Mouse (Mus musculus) brain, adult 2 months (tissue): ENCODE data around the gene Mrpl48.

ENCODE experiments used
- DNase-seq: peaks from one replicate; pipeline ENCODE4 v3.0.0; 2011; ENCODE audit warnings: low read depth, low spot score

Gene Mrpl48

GRCm38 (mm10) chr7:100608130-100608741 lies at the start of gene Mrpl48:
Gene Mrpl48, minus strand, starts transcription at chr7:100608301.
- DNase-seq, result peak; percentile 77

- peak; percentile 88 for DNase-seq
Measured at GRCm38 (mm10) chr7:100656739-100657138, 48.6 kb upstream of the Mrpl48 start.

GRCm38 (mm10) chr7:100654441-100654840 lies 46.3 kb upstream of the Mrpl48 start:
- no peak for DNase-seq

GRCm38 (mm10) chr7:100653480-100654266 lies 45.6 kb upstream of the Mrpl48 start:
- DNase-seq, result peak; percentile 93

GRCm38 (mm10) chr7:100651011-100651410 lies 42.9 kb upstream of the Mrpl48 start:
- peak; percentile 41 for DNase-seq

GRCm38 (mm10) chr7:100650421-100650820 lies 42.3 kb upstream of the Mrpl48 start:
- DNase-seq, result no peak

- no peak for DNase-seq
Measured at GRCm38 (mm10) chr7:100649826-100650225, 41.7 kb upstream of the Mrpl48 start.

GRCm38 (mm10) chr7:100649095-100649494 lies 41.0 kb upstream of the Mrpl48 start:
- DNase-seq, result no peak

GRCm38 (mm10) chr7:100645147-100645546 lies 37.0 kb upstream of the Mrpl48 start:
- peak; percentile 82 for DNase-seq

GRCm38 (mm10) chr7:100642413-100642812 lies 34.3 kb upstream of the Mrpl48 start:
- no peak for DNase-seq

- peak; percentile 77 for DNase-seq
Measured at GRCm38 (mm10) chr7:100637657-100638056, 29.6 kb upstream of the Mrpl48 start.

GRCm38 (mm10) chr7:100624538-100624937 lies 16.4 kb upstream of the Mrpl48 start:
- DNase-seq, result no peak

- no peak for DNase-seq
Measured at GRCm38 (mm10) chr7:100622277-100622676, 14.2 kb upstream of the Mrpl48 start.

GRCm38 (mm10) chr7:100616121-100616857 lies 8.2 kb upstream of the Mrpl48 start:
- DNase-seq, result no peak

- DNase-seq, result no peak
Measured at GRCm38 (mm10) chr7:100608910-100609309, 809 bp upstream of the Mrpl48 start.

- DNase-seq, result peak; percentile 100
Measured at GRCm38 (mm10) chr7:100607214-100608129, 629 bp downstream of the Mrpl48 start, which contains the start of gene Rab6a. Gene Rab6a, plus strand, starts transcription at chr7:100607410.

GRCm38 (mm10) chr7:100600211-100600610 lies 7.9 kb downstream of the Mrpl48 start:
- peak; percentile 84 for DNase-seq

GRCm38 (mm10) chr7:100593349-100593748 lies 14.8 kb downstream of the Mrpl48 start:
- DNase-seq, result no peak

- DNase-seq, result no peak
Measured at GRCm38 (mm10) chr7:100591522-100591852, 16.6 kb downstream of the Mrpl48 start.

- peak; percentile 94 for DNase-seq
Measured at GRCm38 (mm10) chr7:100590845-100591521, 17.1 kb downstream of the Mrpl48 start.

GRCm38 (mm10) chr7:100590504-100590844 lies 17.6 kb downstream of the Mrpl48 start:
- DNase-seq, result no peak
